Mouse (Mus musculus): ENCODE data around the gene 6030468B19Rik. TPM values are rescaled to one million over a fixed set of nuclear protein-coding genes. Genes with fewer than 3 reads are reported as not detected.

6030468B19Rik gene
- polyA plus RNA-seq, 1 experiment from 2014 or later: 0.27 TPM

GRCm38 (mm10) chr11:117799174-117799573 lies 1.7 kb downstream of the 6030468B19Rik start:
- no peak overlapping the region for H3K27ac ChIP-seq (replicated peaks; ENCODE audit: low read depth, low read length)
- H3K4me2 ChIP-seq (ENCODE audit: low read depth, low read length): no peak overlapping the region
- no peak overlapping the region for H3K4me3 ChIP-seq (ENCODE audit: low read depth, low read length)
- no peaks in the 10 kb centered on the region for H3K4me1 ChIP-seq (ENCODE audit: control insufficient read depth, insufficient read depth, low read length)
- no peak overlapping the region for H3K9ac ChIP-seq (replicated peaks; ENCODE audit: low read length)
- ATAC-seq (replicated peaks; ENCODE audit: insufficient number of reproducible peaks, low FRiP score, low TSS enrichment, low read depth) (no peak), DNase-seq (ENCODE audit: low spot score) (no peak)
- WGBS: 64% methylated on average over 5 of the region's 5 CpGs
- no peaks in the 10 kb centered on the region for H3K27me3 ChIP-seq (ENCODE audit: control insufficient read depth, insufficient read depth, low read length)
- no peaks in the 10 kb centered on the region for H3K36me3 ChIP-seq (replicated peaks; ENCODE audit: control insufficient read depth, insufficient read depth, low read depth, low read length)
- H3K9me3 ChIP-seq (replicated peaks; ENCODE audit: control insufficient read depth, low read length): no peaks in the 10 kb centered on the region

- ATAC-seq (replicated peaks; ENCODE audit: insufficient number of reproducible peaks, low FRiP score, low TSS enrichment, low read depth): no peak
- Histone ChIP-seq H3K27me3 (ENCODE audit: control insufficient read depth, insufficient read depth, low read length) (no peaks in the 10 kb centered on the region), H3K4me1 (ENCODE audit: control insufficient read depth, insufficient read depth, low read length) (no peaks in the 10 kb centered on the region), H3K9me3 (replicated peaks; ENCODE audit: control insufficient read depth, low read length) (no peaks in the 10 kb centered on the region), H3K36me3 (replicated peaks; ENCODE audit: control insufficient read depth, insufficient read depth, low read depth, low read length) (no peaks in the 10 kb centered on the region), H3K4me2 (ENCODE audit: low read depth, low read length) (no peak overlapping the region), H3K9ac (replicated peaks; ENCODE audit: low read length) (no peak overlapping the region), H3K4me3 (ENCODE audit: low read depth, low read length) (no peak overlapping the region), H3K27ac (replicated peaks; ENCODE audit: low read depth, low read length) (no peak overlapping the region)
- WGBS: 77% methylated on average over 7 of the region's 7 CpGs
- DNase-seq (ENCODE audit: low spot score): no peak
Measured at GRCm38 (mm10) chr11:117800038-117800437, 2.6 kb downstream of the 6030468B19Rik start.

GRCm38 (mm10) chr11:117801650-117802049 lies 4.2 kb downstream of the 6030468B19Rik start:
- ATAC-seq (replicated peaks; ENCODE audit: insufficient number of reproducible peaks, low FRiP score, low TSS enrichment, low read depth): no peak
- Histone ChIP-seq H3K27me3 (ENCODE audit: control insufficient read depth, insufficient read depth, low read length) (no peaks in the 10 kb centered on the region), H3K4me1 (ENCODE audit: control insufficient read depth, insufficient read depth, low read length) (no peaks in the 10 kb centered on the region), H3K4me2 (ENCODE audit: low read depth, low read length) (no peak overlapping the region), H3K9ac (replicated peaks; ENCODE audit: low read length) (no peak overlapping the region), H3K4me3 (ENCODE audit: low read depth, low read length) (no peak overlapping the region), H3K9me3 (replicated peaks; ENCODE audit: control insufficient read depth, low read length) (no peaks in the 10 kb centered on the region), H3K27ac (replicated peaks; ENCODE audit: low read depth, low read length) (no peak overlapping the region), H3K36me3 (replicated peaks; ENCODE audit: control insufficient read depth, insufficient read depth, low read depth, low read length) (no peaks in the 10 kb centered on the region)
- DNase-seq (ENCODE audit: low spot score): no peak
- 59% methylated on average over 7 of the region's 7 CpGs for WGBS

GRCm38 (mm10) chr11:117803166-117803688 lies 5.8 kb downstream of the 6030468B19Rik start:
- DNase-seq (ENCODE audit: low spot score): no peak
- no peaks in the 10 kb centered on the region for H3K27me3 ChIP-seq (ENCODE audit: control insufficient read depth, insufficient read depth, low read length)
- WGBS: 91% methylated on average over 3 of the region's 3 CpGs
- H3K4me3 ChIP-seq (ENCODE audit: low read depth, low read length): no peak overlapping the region
- H3K36me3 ChIP-seq (replicated peaks; ENCODE audit: control insufficient read depth, insufficient read depth, low read depth, low read length): no peaks in the 10 kb centered on the region
- ATAC-seq (replicated peaks; ENCODE audit: insufficient number of reproducible peaks, low FRiP score, low TSS enrichment, low read depth): no peak
- no peak overlapping the region for H3K4me2 ChIP-seq (ENCODE audit: low read depth, low read length)
- no peak overlapping the region for H3K27ac ChIP-seq (replicated peaks; ENCODE audit: low read depth, low read length)
- no peaks in the 10 kb centered on the region for H3K4me1 ChIP-seq (ENCODE audit: control insufficient read depth, insufficient read depth, low read length)
- H3K9ac ChIP-seq (replicated peaks; ENCODE audit: low read length): no peak overlapping the region
- no peaks in the 10 kb centered on the region for H3K9me3 ChIP-seq (replicated peaks; ENCODE audit: control insufficient read depth, low read length)

GRCm38 (mm10) chr11:117806781-117807180 lies 9.3 kb downstream of the 6030468B19Rik start:
- 94% methylated on average over 6 of the region's 6 CpGs for WGBS
- ATAC-seq (replicated peaks; ENCODE audit: insufficient number of reproducible peaks, low FRiP score, low TSS enrichment, low read depth): no peak
- no peak overlapping the region for H3K4me2 ChIP-seq (ENCODE audit: low read depth, low read length)

GRCm38 (mm10) chr11:117809407-117810311 lies 12.2 kb downstream of the 6030468B19Rik start, which contains the start of the genes Gm20708 and Syngr2:
Gene Gm20708, plus strand, starts transcription at chr11:117809668.
Gene Syngr2, plus strand, starts transcription at chr11:117809668.
- no peaks in the 10 kb centered on the region; the same call in 1 of the 2 replicates for H3K4me1 ChIP-seq (ENCODE audit: control insufficient read depth, insufficient read depth, low read length)
- peak; percentile 25; the same call in 1 of the 2 replicates for ATAC-seq (replicated peaks; ENCODE audit: insufficient number of reproducible peaks, low FRiP score, low TSS enrichment, low read depth)
- peaks cover 7% of the 10 kb centered on the region for H3K36me3 ChIP-seq (replicated peaks; ENCODE audit: control insufficient read depth, insufficient read depth, low read depth, low read length)
- peak within 1 kb of the TSS; percentile 100 for H3K4me2 ChIP-seq (ENCODE audit: low read depth, low read length)
- peak; percentile 84 for DNase-seq (ENCODE audit: low spot score)
- H3K27ac ChIP-seq (replicated peaks; ENCODE audit: low read depth, low read length): no peak within 1 kb of the TSS
- no peaks in the 10 kb centered on the region for H3K9me3 ChIP-seq (replicated peaks; ENCODE audit: control insufficient read depth, low read length)
- under 1% methylated on average over 68 of the region's 75 CpGs for WGBS
- no peaks in the 10 kb centered on the region for H3K27me3 ChIP-seq (ENCODE audit: control insufficient read depth, insufficient read depth, low read length)
- peak within 1 kb of the TSS; percentile 60 for H3K9ac ChIP-seq (replicated peaks; ENCODE audit: low read length)
- peak within 1 kb of the TSS; percentile 74 for H3K4me3 ChIP-seq (ENCODE audit: low read depth, low read length)

More at GRCm38 (mm10) chr11:117806781-117807180, 9.3 kb downstream of the 6030468B19Rik start:
- H3K4me3 ChIP-seq (ENCODE audit: low read depth, low read length): no peak overlapping the region
- DNase-seq (ENCODE audit: low spot score): no peak
- no peaks in the 10 kb centered on the region for H3K36me3 ChIP-seq (replicated peaks; ENCODE audit: control insufficient read depth, insufficient read depth, low read depth, low read length)
- no peaks in the 10 kb centered on the region; the same call in 1 of the 2 replicates for H3K4me1 ChIP-seq (ENCODE audit: control insufficient read depth, insufficient read depth, low read length)
- H3K27me3 ChIP-seq (ENCODE audit: control insufficient read depth, insufficient read depth, low read length): no peaks in the 10 kb centered on the region
- H3K9me3 ChIP-seq (replicated peaks; ENCODE audit: control insufficient read depth, low read length): no peaks in the 10 kb centered on the region
- no peak overlapping the region for H3K27ac ChIP-seq (replicated peaks; ENCODE audit: low read depth, low read length)
- H3K9ac ChIP-seq (replicated peaks; ENCODE audit: low read length): no peak overlapping the region

GRCm38 (mm10) chr11:117810401-117811046 lies 13.1 kb downstream of the 6030468B19Rik start:
- peaks cover 7% of the 10 kb centered on the region for H3K36me3 ChIP-seq (replicated peaks; ENCODE audit: control insufficient read depth, insufficient read depth, low read depth, low read length)
- under 1% methylated on average over 21 of the region's 21 CpGs for WGBS
- H3K9ac ChIP-seq (replicated peaks; ENCODE audit: low read length): peak overlapping the region; percentile 60
- H3K4me3 ChIP-seq (ENCODE audit: low read depth, low read length): peak overlapping the region; percentile 74
- peak; percentile 85 for ATAC-seq (replicated peaks; ENCODE audit: insufficient number of reproducible peaks, low FRiP score, low TSS enrichment, low read depth)
- peak; percentile 84 for DNase-seq (ENCODE audit: low spot score)
- no peaks in the 10 kb centered on the region for H3K9me3 ChIP-seq (replicated peaks; ENCODE audit: control insufficient read depth, low read length)
- no peaks in the 10 kb centered on the region; the same call in 1 of the 2 replicates for H3K4me1 ChIP-seq (ENCODE audit: control insufficient read depth, insufficient read depth, low read length)
- no peak overlapping the region for H3K27ac ChIP-seq (replicated peaks; ENCODE audit: low read depth, low read length)
- peak overlapping the region; percentile 100 for H3K4me2 ChIP-seq (ENCODE audit: low read depth, low read length)
- no peaks in the 10 kb centered on the region for H3K27me3 ChIP-seq (ENCODE audit: control insufficient read depth, insufficient read depth, low read length)

All from embryonic facial prominence, embryonic 11.5 days (tissue).